Mouse (Mus musculus) frontal cortex, adult (tissue): ENCODE measurements at regions not wholly inside any gene's neighbourhood (a gene's known extent, or its start where the extent isn't known, plus 50 kb on each side); places are given as distances from the start of the nearest gene placed in this dataset.
"Not testable (repeated sequence)": the region's sequence is repeated elsewhere in the genome, so short reads cannot be mapped to it uniquely, and the experiment has no call there.

Source experiments
- ATAC-seq: cut with Nextera tagmentation; 2 replicates; pipeline ENCODE4 v1.9.2; 2017; ENCODE audit warnings: mild to moderate bottlenecking, moderate library complexity, mixed read lengths; ENCODE audit not compliant: low TSS enrichment

GRCm38 (mm10) chr1:145139267-145139651, 364.0 kb upstream of the Rgs18 start:
- ATAC-seq: no peak

DNA sequence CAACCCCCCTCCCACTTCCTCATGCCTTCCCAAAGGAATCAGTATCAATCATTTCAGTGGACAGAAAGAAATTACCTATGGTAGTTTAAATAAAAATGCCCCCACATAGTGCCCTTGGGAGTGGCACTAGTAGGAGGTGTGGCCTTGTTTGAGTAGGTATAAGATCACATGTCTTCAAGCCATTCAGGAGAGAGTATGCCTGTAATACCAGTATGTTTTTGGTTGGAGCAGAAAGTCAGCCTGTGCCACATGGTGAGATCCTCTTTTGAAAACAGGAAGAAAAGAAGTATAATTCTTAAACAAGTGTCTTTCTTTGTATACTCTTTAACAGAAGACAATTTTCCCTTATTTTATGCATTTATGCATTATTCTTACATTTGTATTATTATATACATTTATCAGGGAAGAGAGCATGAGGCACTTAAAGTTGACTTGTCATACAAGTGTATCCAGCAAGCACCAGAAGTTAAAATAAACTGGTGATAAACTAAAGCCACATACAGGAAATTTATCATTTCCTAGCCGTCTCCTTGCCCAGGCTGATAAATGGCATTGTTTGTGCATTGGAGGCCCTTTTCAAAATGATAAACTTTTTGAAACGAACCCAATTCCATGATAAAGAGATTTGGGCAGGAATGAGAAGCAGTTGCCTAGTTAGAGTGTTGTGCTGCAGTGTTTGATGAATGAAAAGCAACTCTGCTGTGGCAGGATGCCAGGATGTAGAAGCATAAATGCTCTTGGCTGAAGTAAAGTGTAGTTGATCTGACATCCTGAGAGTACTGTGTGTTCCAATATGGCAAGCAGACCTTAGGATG, 363.4 kb upstream of the Rgs18 start:
- peak; percentile 9; the same call in 1 of the 2 replicates for ATAC-seq

- no peak for ATAC-seq
These were observed 355.8 kb upstream of the Rgs18 start for GRCm38 (mm10) chr1:145131020-145131419.

- no peak for ATAC-seq
These were observed 337.9 kb upstream of the Rgs18 start for GRCm38 (mm10) chr1:145113171-145113570.

- not testable (repeated sequence) for ATAC-seq
These were observed 331.5 kb upstream of the Rgs18 start for GRCm38 (mm10) chr1:145106771-145107170.

DNA sequence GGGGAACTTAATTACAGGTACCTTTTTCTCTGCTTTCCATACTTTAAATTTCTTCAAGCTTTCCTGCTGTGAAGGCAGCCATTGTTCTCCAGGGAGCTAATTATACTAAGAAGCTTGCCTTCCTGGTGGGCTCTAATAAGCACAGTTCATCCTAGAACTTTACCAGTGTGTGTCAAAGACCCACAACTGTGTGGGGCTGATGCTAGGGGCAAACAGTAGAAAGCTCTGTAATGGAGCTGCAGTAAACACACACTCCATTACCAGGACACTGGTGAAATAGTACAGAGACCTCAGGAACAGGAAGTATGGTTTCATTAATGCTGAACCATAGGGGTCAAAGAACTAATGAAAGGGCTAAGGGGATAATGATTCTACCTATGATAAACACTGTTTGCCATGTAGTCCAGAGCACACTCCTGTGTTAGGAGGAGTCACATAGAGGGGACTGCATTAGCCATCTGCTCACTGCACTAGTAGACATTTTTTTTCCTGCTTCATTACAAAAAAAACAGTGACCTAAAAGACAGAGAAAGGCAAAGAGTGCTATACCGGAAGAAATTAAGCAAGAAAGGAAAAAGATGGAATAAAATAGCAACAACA, 290.1 kb upstream of the Rgs18 start:
- no peak for ATAC-seq

- ATAC-seq: no peak
These were observed 289.1 kb upstream of the Rgs18 start for GRCm38 (mm10) chr1:145064384-145064783.

GRCm38 (mm10) chr1:145015623-145016022, 240.4 kb upstream of the Rgs18 start:
- ATAC-seq: peak; percentile 100

DNA sequence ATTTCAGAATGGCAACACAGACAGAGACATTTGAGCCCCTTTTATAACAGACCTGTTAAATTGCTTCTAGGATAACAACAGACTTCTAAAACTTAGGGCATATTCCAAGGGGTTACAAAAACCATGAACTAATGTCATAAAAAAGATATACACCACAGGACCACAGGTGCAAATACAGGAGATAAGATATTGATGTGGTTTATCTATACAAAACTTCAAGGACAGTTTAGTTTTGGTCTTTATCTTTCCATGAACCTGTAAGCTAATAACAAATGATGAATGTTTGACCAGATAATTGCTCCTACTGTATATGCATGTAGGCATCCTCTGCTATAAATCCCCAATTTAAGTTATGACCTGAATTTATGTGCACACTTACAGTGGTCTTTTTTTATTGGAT, 235.6 kb upstream of the Rgs18 start:
- ATAC-seq: no peak

DNA sequence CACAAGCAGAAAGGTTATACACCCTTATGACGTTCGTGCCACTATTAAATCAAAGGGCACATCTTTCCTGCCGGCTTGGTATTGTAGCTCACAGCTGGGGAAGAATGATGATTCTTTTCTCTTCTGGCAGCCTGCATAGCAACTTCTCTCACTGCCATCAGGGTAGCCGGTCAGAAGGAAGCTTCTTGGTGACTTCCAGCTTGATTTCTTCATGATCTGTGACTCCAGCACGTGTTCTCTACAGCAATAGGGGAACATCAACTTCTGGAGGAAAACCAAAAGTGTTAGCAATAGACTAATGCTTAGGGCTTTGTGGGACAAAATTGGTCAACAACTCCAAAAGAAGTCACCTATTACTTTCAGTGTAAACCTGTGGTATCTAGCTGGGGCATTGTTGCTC, 202.9 kb upstream of the Rgs18 start:
- ATAC-seq: no peak

DNA sequence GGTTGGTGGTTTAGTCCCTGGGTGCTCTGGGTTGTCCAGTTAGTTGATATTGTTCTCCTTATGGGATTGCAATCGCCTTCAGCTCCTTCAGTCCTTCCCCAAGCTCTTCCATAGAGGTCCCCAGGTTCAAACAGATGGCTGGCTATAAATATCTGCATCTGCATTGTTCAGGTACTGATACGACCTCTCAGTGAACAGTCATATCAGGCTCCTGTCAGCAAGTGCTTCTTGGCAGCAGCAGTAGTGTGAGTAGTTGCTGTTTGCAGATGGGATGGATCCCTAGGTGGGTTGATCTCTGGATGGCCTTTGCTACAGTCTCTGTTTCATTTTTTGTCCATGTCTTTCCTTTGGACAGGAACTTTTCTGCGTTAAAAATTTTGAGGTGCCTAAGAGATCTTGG, 190.5 kb upstream of the Rgs18 start:
- no peak for ATAC-seq

- ATAC-seq: no peak
These were observed 163.8 kb upstream of the Rgs18 start for GRCm38 (mm10) chr1:144939006-144939405.

- peak; percentile 64; the same call in 1 of the 2 replicates for ATAC-seq
These were observed 150.9 kb upstream of the Rgs18 start for GRCm38 (mm10) chr1:144926136-144926535.

DNA sequence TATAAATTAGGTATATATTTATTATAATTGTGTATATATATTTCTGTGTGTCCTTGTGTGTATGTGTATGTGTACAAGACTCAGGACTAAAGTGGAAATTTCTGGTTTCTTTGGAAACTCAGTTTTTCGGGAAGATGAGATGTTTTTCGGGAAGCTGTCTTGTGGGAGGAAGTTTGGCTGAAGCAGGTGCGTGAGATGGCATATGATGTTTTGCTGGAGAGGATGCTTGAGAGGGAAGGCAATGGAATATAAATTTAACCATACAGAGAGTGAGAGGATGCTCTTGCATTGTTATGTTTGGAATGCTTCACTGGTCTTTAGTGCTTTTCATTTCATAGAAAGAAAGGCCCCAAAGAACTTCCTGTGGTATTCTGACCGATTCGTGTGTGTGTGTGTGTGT, 141.3 kb upstream of the Rgs18 start:
- peak; percentile 99 for ATAC-seq

- ATAC-seq: peak; percentile 57
These were observed 127.8 kb upstream of the Rgs18 start for GRCm38 (mm10) chr1:144902987-144903386.

DNA sequence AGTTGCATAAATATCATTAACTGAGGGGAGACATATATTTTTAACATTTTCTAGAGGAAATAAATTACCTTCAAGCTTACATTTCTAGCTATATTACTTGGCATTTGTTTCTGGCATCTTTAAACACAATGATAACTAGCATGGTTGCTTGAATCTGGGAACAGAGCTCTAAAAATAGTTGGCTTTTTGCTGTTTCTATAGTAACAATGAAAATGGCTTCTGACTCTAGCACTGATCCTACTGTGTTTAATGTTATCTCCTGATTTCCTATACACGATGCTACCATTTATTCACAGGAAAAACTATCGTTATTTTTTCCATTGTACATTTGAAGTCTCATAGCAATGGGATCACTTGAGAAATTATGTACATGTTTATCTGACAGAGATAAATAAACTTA, 108.4 kb upstream of the Rgs18 start:
- ATAC-seq: 0 out of 2 replicates have a peak, but pooled peaks have one; percentile 44

GRCm38 (mm10) chr1:144862133-144862532, 86.9 kb upstream of the Rgs18 start:
- ATAC-seq: peak; percentile 44; the same call in 1 of the 2 replicates
